Mouse (Mus musculus) midbrain, embryonic 16.5 days (tissue): ENCODE data around the gene Mgmt. TPM values are rescaled to one million over a fixed set of nuclear protein-coding genes. Genes with fewer than 3 reads are reported as not detected.

Experiments used
- ATAC-seq: fragments of 200-750 bp; cut with Nextera tagmentation; 2 replicates; pipeline ENCODE4 v1.8.0; 2017; ENCODE audit warnings: moderate TSS enrichment
- H3K27ac ChIP-seq: fragments of 300-500 bp; sonication (generic); 2 replicates; pipeline ENCODE4 v1.5.1; 2014; ENCODE audit warnings: mild to moderate bottlenecking, low read length, mixed read lengths
- H3K27me3 ChIP-seq: fragments of 300-500 bp; sonication (generic); 2 replicates; pipeline ENCODE4 v1.6.1; 2014; ENCODE audit warnings: low read depth, low read length, mixed read lengths; ENCODE audit not compliant: control insufficient read depth, insufficient read depth
- H3K36me3 ChIP-seq: fragments of 300-500 bp; sonication (generic); 2 replicates; pipeline ENCODE4 v1.6.1; 2014; ENCODE audit warnings: mild to moderate bottlenecking, low read length, moderate library complexity, mixed read lengths; ENCODE audit not compliant: control insufficient read depth, insufficient read depth
- H3K4me1 ChIP-seq: fragments of 300-500 bp; sonication (generic); 2 replicates; pipeline ENCODE4 v1.6.1; 2014; ENCODE audit warnings: mild to moderate bottlenecking, low read length, mixed read lengths; ENCODE audit not compliant: control insufficient read depth, insufficient read depth
- H3K4me2 ChIP-seq: fragments of 300-500 bp; sonication (generic); 2 replicates; pipeline ENCODE4 v1.6.1; 2014; ENCODE audit warnings: mild to moderate bottlenecking, low read length, mixed read lengths
- H3K4me3 ChIP-seq: fragments of 300-500 bp; sonication (generic); 2 replicates; pipeline ENCODE4 v1.5.1; 2014; ENCODE audit warnings: low read depth, mild to moderate bottlenecking, low read length, moderate library complexity, mixed read lengths
- H3K9ac ChIP-seq: fragments of 300-500 bp; sonication (generic); 2 replicates; pipeline ENCODE4 v1.6.1; 2014; ENCODE audit warnings: low read depth, low read length, mixed read lengths
- H3K9me3 ChIP-seq: fragments of 300-500 bp; sonication (generic); replicated peaks from 2 replicates; pipeline ENCODE4 v1.6.1; 2014; ENCODE audit warnings: mild to moderate bottlenecking, low read length, mixed read lengths; ENCODE audit not compliant: control insufficient read depth, poor library complexity, severe bottlenecking
- whole genome bisulfite sequencing: fragments of 180-500 bp; shearing (Covaris S2); extraction: QIAGEN DNeasy Blood & Tissue Kit; methylation state at CpG from one replicate; pipeline ENCODE4 v1.1.7; 2014; 5-methylcytosine and 5-hydroxymethylcytosine counted together
- polyA plus RNA-seq: library from polyadenylated mRNA; unstranded; fragments of >200 nt; fragmentation: Nextera tagmentation; extraction: Ambion mirVana; gene quantifications from 2 replicates; pipeline ENCODE4 v1.2.1, GENCODE M21; 2015

Mgmt gene
- polyA plus RNA-seq, 1 experiment from 2014 or later: 0.98 TPM

DNA sequence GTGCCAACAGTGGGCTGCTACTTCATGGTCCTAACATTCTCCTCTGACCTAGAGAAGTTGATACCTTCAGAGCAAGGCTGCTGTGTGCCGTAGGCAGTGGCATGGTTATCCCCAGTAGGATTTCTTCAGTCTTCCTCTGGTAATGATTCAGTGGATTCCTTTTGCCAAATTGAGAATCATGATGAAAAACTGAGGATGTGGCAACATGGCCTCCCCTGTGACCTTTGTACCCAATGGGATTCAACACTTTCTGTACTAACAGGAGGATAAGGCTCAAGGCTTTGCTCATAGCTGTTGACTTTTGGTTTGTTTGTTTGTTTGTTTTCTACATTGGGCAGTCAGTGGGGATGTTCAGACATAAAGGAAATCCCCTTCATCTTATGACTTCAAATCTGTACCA is 180.9 kb downstream of the Mgmt start:
- no peak for ATAC-seq
- 0 out of 2 replicates have a peak, but pooled peaks cover 2% of the 10 kb centered on the region for H3K27me3 ChIP-seq
- no peaks in the 10 kb centered on the region for H3K36me3 ChIP-seq
- no peak overlapping the region for H3K4me3 ChIP-seq
- H3K9me3 ChIP-seq: no peaks in the 10 kb centered on the region
- WGBS: 92% methylated on average over 1 of the region's 1 CpGs
- no peak overlapping the region for H3K9ac ChIP-seq
- H3K27ac ChIP-seq: no peak overlapping the region
- H3K4me2 ChIP-seq: no peak overlapping the region
- H3K4me1 ChIP-seq: no peaks in the 10 kb centered on the region

DNA sequence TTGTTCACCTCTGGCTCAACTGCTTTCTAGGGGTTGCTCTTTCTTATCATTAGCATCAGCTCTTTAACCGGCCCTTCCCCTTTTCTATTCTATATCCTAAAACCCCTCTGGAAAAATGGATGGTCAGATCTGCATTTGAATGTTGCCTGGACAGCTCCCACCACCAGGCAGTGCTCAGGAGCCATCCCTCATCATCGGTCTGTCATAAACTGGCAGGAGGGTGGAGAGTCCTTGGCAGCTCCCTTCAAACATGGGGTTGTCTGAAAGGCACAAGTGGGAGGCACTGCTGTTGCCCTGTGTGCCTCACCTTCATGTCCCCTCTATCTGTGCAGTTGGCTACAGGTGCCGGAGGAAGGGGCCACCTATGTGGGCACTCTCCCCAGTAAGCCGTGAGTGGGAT is 185.8 kb downstream of the Mgmt start:
- Histone ChIP-seq H3K4me1 (no peaks in the 10 kb centered on the region), H3K9ac (no peak overlapping the region), H3K9me3 (no peaks in the 10 kb centered on the region), H3K27me3 (no peaks in the 10 kb centered on the region), H3K4me2 (no peak overlapping the region), H3K27ac (no peak overlapping the region), H3K4me3 (no peak overlapping the region), H3K36me3 (no peaks in the 10 kb centered on the region)
- no peak for ATAC-seq
- 85% methylated on average over 4 of the region's 4 CpGs for WGBS

DNA sequence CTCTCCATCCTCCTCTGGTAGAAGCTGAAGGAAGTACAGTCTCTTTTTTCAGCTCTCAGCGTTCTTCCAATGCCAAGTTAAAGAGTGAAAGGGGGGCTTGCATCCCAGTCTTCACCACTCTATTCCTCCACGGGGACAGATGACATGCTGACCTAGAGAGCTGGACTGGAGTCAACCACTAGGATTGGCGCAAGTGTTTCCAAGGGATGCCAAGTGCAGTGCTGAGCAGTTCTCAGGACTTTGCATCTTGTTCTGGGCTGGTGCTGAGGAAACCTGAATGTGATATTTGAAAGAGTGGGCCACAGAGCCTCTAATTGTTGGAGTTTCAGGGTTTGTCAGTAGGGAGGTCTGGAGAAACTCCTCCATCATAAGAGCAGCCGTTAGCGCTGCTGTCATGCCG is 187.8 kb downstream of the Mgmt start:
- 81% methylated on average over 6 of the region's 6 CpGs for WGBS
- no peak overlapping the region for H3K4me2 ChIP-seq
- H3K4me3 ChIP-seq: no peak overlapping the region
- H3K9ac ChIP-seq: no peak overlapping the region
- no peaks in the 10 kb centered on the region for H3K9me3 ChIP-seq
- H3K4me1 ChIP-seq: peaks cover 12% of the 10 kb centered on the region
- H3K27ac ChIP-seq: no peak overlapping the region
- H3K27me3 ChIP-seq: no peaks in the 10 kb centered on the region
- no peak for ATAC-seq
- no peaks in the 10 kb centered on the region for H3K36me3 ChIP-seq

DNA sequence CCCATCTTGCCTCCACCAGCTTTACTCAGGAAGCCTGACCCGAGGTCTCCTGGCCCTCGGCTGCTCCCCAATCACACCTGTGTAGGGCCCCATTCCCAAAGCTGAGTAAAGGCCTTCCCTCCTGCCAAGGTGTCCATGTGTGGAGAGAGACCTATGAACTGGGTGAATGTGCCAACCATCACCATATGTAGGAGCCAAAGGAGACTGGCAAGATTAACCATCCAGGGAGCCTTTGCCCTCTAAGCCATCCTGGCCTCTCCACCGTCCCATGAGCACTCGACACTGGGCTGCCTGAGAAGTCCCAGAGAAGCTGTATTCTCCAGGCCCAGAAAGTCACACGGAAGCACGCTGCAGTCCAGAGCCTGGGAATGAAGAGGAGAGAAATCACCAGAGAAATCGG is 190.2 kb downstream of the Mgmt start:
- ATAC-seq: no peak
- H3K9ac ChIP-seq: no peak overlapping the region
- H3K27ac ChIP-seq: no peak overlapping the region
- H3K4me2 ChIP-seq: no peak overlapping the region
- no peaks in the 10 kb centered on the region for H3K36me3 ChIP-seq
- H3K27me3 ChIP-seq: no peaks in the 10 kb centered on the region
- 93% methylated on average over 7 of the region's 7 CpGs for whole genome bisulfite sequencing
- no peak overlapping the region for H3K4me3 ChIP-seq
- peaks cover 12% of the 10 kb centered on the region for H3K4me1 ChIP-seq
- no peaks in the 10 kb centered on the region for H3K9me3 ChIP-seq

DNA sequence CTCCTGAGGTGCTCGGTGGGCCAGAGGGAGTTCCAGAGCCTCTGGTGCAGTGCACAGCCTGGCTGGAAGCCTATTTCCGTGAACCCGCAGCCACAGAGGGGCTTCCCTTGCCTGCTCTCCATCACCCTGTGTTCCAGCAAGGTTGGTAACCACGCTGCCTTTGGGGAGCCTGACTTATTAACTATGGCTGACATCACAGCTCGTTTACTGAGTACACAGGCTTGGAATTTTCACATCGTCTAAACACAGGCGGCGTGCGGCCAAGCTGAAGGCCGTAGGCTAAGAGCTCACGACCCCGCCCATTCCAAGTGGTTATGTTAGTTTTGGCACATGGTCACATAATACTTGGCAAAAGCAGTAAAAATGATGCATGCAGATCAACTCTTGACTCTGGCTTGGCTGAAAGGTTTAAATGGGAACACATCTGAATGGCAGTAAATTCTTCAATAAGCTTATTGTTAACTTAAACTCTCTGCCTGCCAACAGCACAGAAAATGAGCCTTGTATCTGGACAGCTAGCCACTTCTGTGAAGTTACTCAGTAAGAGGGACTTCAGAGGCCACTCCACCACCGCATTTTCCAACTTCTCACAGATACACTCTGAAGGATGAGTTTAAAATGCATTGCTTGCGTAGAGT is 191.7 kb downstream of the Mgmt start:
- Histone ChIP-seq H3K9me3 (no peaks in the 10 kb centered on the region), H3K4me2 (peak overlapping the region; percentile 19; the same call in 1 of the 2 replicates), H3K36me3 (no peaks in the 10 kb centered on the region), H3K27ac (no peak overlapping the region), H3K9ac (no peak overlapping the region), H3K27me3 (no peaks in the 10 kb centered on the region), H3K4me3 (no peak overlapping the region), H3K4me1 (peaks cover 14% of the 10 kb centered on the region)
- 40% methylated on average over 14 of the region's 14 CpGs for WGBS
- ATAC-seq: peak; percentile 39; the same call in 1 of the 2 replicates

DNA sequence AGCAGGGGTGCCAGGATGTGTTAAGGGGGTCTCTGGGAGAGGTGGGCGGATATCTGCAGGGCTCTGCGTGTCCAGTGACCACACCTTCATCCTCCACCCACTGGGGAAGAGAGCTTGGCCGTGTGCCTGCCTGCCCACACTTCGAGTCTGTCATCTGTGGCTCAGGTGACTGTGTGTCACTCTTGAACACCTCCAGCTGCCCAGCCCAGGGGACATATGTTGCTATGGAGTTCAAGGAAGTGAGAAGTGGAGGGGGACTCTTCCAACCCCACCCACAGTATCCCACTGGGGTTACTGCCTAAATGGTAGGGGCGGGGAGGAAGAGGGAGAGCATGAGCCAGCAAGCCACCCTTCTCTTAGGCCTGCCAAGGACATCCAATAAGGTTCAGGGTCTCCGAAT is 192.7 kb downstream of the Mgmt start:
- Histone ChIP-seq H3K27ac (no peak overlapping the region), H3K4me3 (no peak overlapping the region), H3K9ac (no peak overlapping the region), H3K4me1 (peaks cover 17% of the 10 kb centered on the region), H3K9me3 (no peaks in the 10 kb centered on the region), H3K4me2 (no peak overlapping the region), H3K36me3 (no peaks in the 10 kb centered on the region), H3K27me3 (no peaks in the 10 kb centered on the region)
- no peak for ATAC-seq
- 74% methylated on average over 6 of the region's 6 CpGs for whole genome bisulfite sequencing

DNA sequence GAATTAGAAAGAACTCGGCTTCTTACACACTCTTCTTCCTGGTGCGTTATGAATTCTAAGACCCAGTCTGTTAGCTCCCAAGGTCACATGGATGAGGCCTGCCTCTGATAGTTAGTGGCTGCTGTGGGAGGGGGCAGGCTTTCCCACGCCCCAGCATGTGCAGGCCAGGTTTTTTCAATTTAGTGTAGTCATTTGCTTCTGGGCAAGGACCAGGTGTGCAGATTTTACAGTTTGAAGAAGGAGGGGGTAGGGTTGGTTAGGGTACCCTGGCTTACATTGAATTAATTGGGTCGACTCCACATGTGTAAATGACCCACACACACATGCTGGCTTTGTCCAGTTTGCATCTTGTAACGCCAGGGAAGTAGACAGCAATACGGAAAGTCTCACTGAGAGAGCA is 193.7 kb downstream of the Mgmt start:
- no peak for ATAC-seq
- Histone ChIP-seq H3K4me1 (peaks cover 19% of the 10 kb centered on the region), H3K27me3 (no peaks in the 10 kb centered on the region), H3K36me3 (no peaks in the 10 kb centered on the region), H3K27ac (no peak overlapping the region), H3K9ac (no peak overlapping the region), H3K9me3 (no peaks in the 10 kb centered on the region), H3K4me2 (no peak overlapping the region), H3K4me3 (no peak overlapping the region)
- WGBS: 93% methylated on average over 6 of the region's 6 CpGs

DNA sequence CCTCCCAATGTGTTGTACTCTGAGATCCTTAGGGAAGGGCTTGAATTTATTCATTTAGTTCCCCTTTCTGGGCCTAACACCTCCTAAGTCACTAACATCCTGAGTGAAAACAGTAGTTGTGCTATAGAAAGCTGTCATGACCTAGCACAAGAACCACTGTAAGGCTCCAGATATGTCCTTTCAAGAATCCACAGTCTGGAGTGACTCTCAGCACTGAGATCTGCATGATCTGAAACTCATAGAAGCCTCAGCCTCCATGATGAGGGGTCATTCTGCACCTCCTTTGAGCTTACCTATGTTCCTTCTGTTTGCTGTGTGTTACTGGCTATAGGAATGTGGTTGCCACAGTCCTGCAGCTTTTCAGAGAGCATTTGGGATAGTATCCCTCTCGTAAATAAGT is 200.1 kb downstream of the Mgmt start:
- no peaks in the 10 kb centered on the region for H3K27me3 ChIP-seq

DNA sequence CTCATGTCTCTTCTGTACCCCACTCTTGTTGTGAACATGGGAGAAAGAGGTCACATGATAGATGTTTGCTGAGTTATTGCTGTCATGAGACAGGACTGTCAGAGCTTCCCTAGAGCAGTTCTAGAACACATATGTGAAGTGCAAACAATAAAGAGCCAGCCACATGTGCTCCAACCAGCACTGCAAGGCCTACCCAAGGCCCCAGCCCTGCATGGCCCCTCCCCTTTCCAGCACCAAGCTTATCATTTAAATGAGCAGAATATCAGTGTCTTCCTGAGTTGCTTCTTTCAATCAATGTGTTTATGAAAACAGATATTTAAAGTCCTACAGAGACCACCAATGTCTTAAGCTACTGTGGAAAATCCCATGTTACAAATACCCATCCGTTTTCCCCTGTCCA is 201.3 kb downstream of the Mgmt start:
- ATAC-seq: no peak
- Histone ChIP-seq H3K27me3 (no peaks in the 10 kb centered on the region), H3K9me3 (no peaks in the 10 kb centered on the region), H3K4me3 (no peak overlapping the region), H3K4me1 (peaks cover 7% of the 10 kb centered on the region; the same call in 1 of the 2 replicates), H3K27ac (no peak overlapping the region), H3K36me3 (no peaks in the 10 kb centered on the region), H3K4me2 (no peak overlapping the region), H3K9ac (no peak overlapping the region)
- WGBS: 87% methylated on average over 1 of the region's 1 CpGs

More for the DNA sequence above, 200.1 kb downstream of the Mgmt start:
- H3K36me3 ChIP-seq: no peaks in the 10 kb centered on the region
- H3K4me3 ChIP-seq: no peak overlapping the region
- no peak for ATAC-seq
- H3K9me3 ChIP-seq: no peaks in the 10 kb centered on the region
- peaks cover 7% of the 10 kb centered on the region; the same call in 1 of the 2 replicates for H3K4me1 ChIP-seq
- no peak overlapping the region for H3K4me2 ChIP-seq
- WGBS: 93% methylated on average over 1 of the region's 1 CpGs
- no peak overlapping the region for H3K9ac ChIP-seq
- H3K27ac ChIP-seq: no peak overlapping the region
